Mouse (Mus musculus): Measurements from ENCODE around the gene Pde8b.

Gene Pde8b

DNA sequence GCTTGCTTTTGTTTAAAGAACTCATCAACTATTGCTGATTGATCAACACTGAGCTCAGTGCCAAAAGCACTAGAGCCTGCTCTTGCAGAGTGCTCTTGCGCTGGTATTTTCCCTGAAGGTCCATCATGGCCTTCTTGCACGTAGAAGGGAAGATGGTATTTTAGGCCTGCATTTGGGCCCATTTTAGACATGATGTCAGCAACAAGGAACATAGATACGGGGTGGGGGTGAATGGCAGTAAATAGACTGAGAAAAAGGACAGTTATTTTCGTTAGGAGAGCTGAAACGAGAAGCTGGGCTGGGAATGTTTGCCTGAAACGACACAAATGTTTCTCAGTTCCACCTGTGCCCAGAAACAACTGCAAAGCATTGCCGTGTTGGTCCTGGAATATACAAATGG, 91.2 kb downstream of the Pde8b start:
- Histone ChIP-seq H3K4me1 (replicated peaks; ENCODE audit: low read depth, low read length) (no peaks in the 10 kb centered on the region), H3K27me3 (ENCODE audit: insufficient read depth, low read length) (no peaks in the 10 kb centered on the region), H3K9me3 (ENCODE audit: low read length) (no peaks in the 10 kb centered on the region), H3K36me3 (ENCODE audit: insufficient read depth, low read length) (no peaks in the 10 kb centered on the region), H3K4me3 (replicated peaks; ENCODE audit: low read length) (no peak overlapping the region)
- TF ChIP-seq NANOG (IDR thresholded peaks at IDR 0.05; ENCODE audit: borderline replicate concordance, low read length) (no peak), CTCF (conservative IDR thresholded peaks at IDR 0.05; ENCODE audit: low read length) (no peak), POU5F1 (IDR thresholded peaks at IDR 0.05; ENCODE audit: borderline replicate concordance, low read length) (no peak)

- Histone ChIP-seq H3K36me3 (ENCODE audit: insufficient read depth, low read length) (no peaks in the 10 kb centered on the region), H3K4me1 (replicated peaks; ENCODE audit: low read depth, low read length) (no peaks in the 10 kb centered on the region), H3K9me3 (ENCODE audit: low read length) (peaks cover 13% of the 10 kb centered on the region), H3K27me3 (ENCODE audit: insufficient read depth, low read length) (no peaks in the 10 kb centered on the region), H3K4me3 (replicated peaks; ENCODE audit: low read length) (no peak overlapping the region)
- no peak for TF ChIP-seq POU5F1 (IDR thresholded peaks at IDR 0.05; ENCODE audit: borderline replicate concordance, low read length)
- TF ChIP-seq CTCF (conservative IDR thresholded peaks at IDR 0.05; ENCODE audit: low read length), result no peak
- TF ChIP-seq NANOG (IDR thresholded peaks at IDR 0.05; ENCODE audit: borderline replicate concordance, low read length), result no peak
Observed at GRCm38 (mm10) chr13:95144746-95145145, 105.4 kb downstream of the Pde8b start.

DNA sequence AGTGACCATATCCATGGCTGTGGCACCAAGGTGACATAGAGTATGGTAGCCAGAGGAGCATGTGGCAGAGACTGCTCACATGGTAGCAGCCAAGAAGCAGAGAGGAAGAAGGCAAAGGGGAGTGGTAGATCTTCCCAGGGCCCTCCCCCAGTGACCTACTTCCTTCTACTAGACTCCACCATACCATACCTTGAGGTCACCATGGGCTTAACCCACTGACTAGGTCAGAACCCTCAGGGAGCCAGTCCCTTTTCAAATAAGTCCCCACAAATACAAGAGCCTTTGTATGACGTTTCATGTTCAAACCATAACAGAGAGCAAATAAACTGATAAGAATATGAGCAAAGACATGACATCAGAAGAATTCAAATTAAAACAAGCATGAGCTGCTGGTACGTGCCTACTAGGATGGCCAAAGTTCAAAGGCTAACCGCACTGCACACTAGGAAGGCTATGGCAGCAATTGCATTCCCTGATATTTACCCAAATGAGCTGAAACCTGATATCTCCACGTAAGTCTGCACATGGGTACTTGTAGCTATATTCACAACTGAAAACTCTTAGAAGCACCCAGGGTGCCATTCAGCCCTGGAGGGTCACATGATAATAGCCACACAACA, 109.6 kb downstream of the Pde8b start:
- no peaks in the 10 kb centered on the region for H3K4me1 ChIP-seq (replicated peaks; ENCODE audit: low read depth, low read length)
- no peak overlapping the region for H3K4me3 ChIP-seq (replicated peaks; ENCODE audit: low read length)
- H3K27me3 ChIP-seq (ENCODE audit: insufficient read depth, low read length), result no peaks in the 10 kb centered on the region
- TF ChIP-seq POU5F1 (IDR thresholded peaks at IDR 0.05; ENCODE audit: borderline replicate concordance, low read length), result no peak
- TF ChIP-seq NANOG (IDR thresholded peaks at IDR 0.05; ENCODE audit: borderline replicate concordance, low read length), result no peak
- no peak for TF ChIP-seq CTCF (conservative IDR thresholded peaks at IDR 0.05; ENCODE audit: low read length)
- no peaks in the 10 kb centered on the region for H3K36me3 ChIP-seq (ENCODE audit: insufficient read depth, low read length)
- H3K9me3 ChIP-seq (ENCODE audit: low read length), result peaks cover 13% of the 10 kb centered on the region

GRCm38 (mm10) chr13:95135326-95136150, 114.6 kb downstream of the Pde8b start:
- Histone ChIP-seq H3K9me3 (ENCODE audit: low read length) (no peaks in the 10 kb centered on the region), H3K4me1 (replicated peaks; ENCODE audit: low read depth, low read length) (0 out of 2 replicates have a peak, but pooled peaks cover 4% of the 10 kb centered on the region), H3K36me3 (ENCODE audit: insufficient read depth, low read length) (no peaks in the 10 kb centered on the region), H3K4me3 (replicated peaks; ENCODE audit: low read length) (no peak overlapping the region), H3K27me3 (ENCODE audit: insufficient read depth, low read length) (no peaks in the 10 kb centered on the region)
- TF ChIP-seq POU5F1 (IDR thresholded peaks at IDR 0.05; ENCODE audit: borderline replicate concordance, low read length), result no peak
- TF ChIP-seq CTCF (conservative IDR thresholded peaks at IDR 0.05; ENCODE audit: low read length), result no peak
- no peak for TF ChIP-seq NANOG (IDR thresholded peaks at IDR 0.05; ENCODE audit: borderline replicate concordance, low read length)

- no peak overlapping the region for H3K4me3 ChIP-seq (replicated peaks; ENCODE audit: low read length)
Observed at GRCm38 (mm10) chr13:95131848-95132247, 118.3 kb downstream of the Pde8b start.

GRCm38 (mm10) chr13:95131041-95131440, 119.1 kb downstream of the Pde8b start:
- H3K4me1 ChIP-seq (replicated peaks; ENCODE audit: low read depth, low read length), result 0 out of 2 replicates have a peak, but pooled peaks cover 4% of the 10 kb centered on the region
- no peaks in the 10 kb centered on the region for H3K36me3 ChIP-seq (ENCODE audit: insufficient read depth, low read length)
- TF ChIP-seq NANOG (IDR thresholded peaks at IDR 0.05; ENCODE audit: borderline replicate concordance, low read length) (no peak), CTCF (conservative IDR thresholded peaks at IDR 0.05; ENCODE audit: low read length) (no peak), POU5F1 (IDR thresholded peaks at IDR 0.05; ENCODE audit: borderline replicate concordance, low read length) (no peak)
- H3K9me3 ChIP-seq (ENCODE audit: low read length), result no peaks in the 10 kb centered on the region
- no peak overlapping the region for H3K4me3 ChIP-seq (replicated peaks; ENCODE audit: low read length)
- H3K27me3 ChIP-seq (ENCODE audit: insufficient read depth, low read length), result no peaks in the 10 kb centered on the region

More at GRCm38 (mm10) chr13:95131848-95132247, 118.3 kb downstream of the Pde8b start:
- Histone ChIP-seq H3K27me3 (ENCODE audit: insufficient read depth, low read length) (no peaks in the 10 kb centered on the region), H3K36me3 (ENCODE audit: insufficient read depth, low read length) (no peaks in the 10 kb centered on the region), H3K9me3 (ENCODE audit: low read length) (no peaks in the 10 kb centered on the region), H3K4me1 (replicated peaks; ENCODE audit: low read depth, low read length) (0 out of 2 replicates have a peak, but pooled peaks cover 4% of the 10 kb centered on the region)
- TF ChIP-seq NANOG (IDR thresholded peaks at IDR 0.05; ENCODE audit: borderline replicate concordance, low read length), result no peak
- no peak for TF ChIP-seq CTCF (conservative IDR thresholded peaks at IDR 0.05; ENCODE audit: low read length)
- TF ChIP-seq POU5F1 (IDR thresholded peaks at IDR 0.05; ENCODE audit: borderline replicate concordance, low read length), result no peak

DNA sequence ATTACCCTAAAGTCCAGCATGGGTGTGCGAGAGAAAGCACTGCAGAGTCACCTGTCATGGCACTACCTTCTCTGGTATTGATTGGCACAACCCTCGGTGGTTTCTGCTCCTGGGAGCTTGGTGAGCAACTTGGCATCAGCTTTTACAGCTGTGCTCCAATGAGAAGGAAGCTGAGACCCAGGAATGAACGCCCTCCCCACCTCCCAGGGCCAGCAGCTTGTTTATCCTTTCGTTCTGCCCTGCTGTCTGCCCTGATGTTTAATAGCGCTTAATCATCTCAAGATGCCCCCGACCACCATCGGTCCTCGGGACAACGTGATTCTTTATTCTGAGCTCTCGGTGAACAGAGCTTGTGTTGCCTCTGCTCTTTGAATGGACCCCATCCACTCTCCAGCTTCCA, 122.8 kb downstream of the Pde8b start:
- Histone ChIP-seq H3K9me3 (ENCODE audit: low read length) (no peaks in the 10 kb centered on the region), H3K4me1 (replicated peaks; ENCODE audit: low read depth, low read length) (0 out of 2 replicates have a peak, but pooled peaks cover 4% of the 10 kb centered on the region), H3K4me3 (replicated peaks; ENCODE audit: low read length) (no peak overlapping the region), H3K36me3 (ENCODE audit: insufficient read depth, low read length) (no peaks in the 10 kb centered on the region), H3K27me3 (ENCODE audit: insufficient read depth, low read length) (no peaks in the 10 kb centered on the region)
- no peak for TF ChIP-seq NANOG (IDR thresholded peaks at IDR 0.05; ENCODE audit: borderline replicate concordance, low read length)
- TF ChIP-seq CTCF (conservative IDR thresholded peaks at IDR 0.05; ENCODE audit: low read length), result no peak
- no peak for TF ChIP-seq POU5F1 (IDR thresholded peaks at IDR 0.05; ENCODE audit: borderline replicate concordance, low read length)

DNA sequence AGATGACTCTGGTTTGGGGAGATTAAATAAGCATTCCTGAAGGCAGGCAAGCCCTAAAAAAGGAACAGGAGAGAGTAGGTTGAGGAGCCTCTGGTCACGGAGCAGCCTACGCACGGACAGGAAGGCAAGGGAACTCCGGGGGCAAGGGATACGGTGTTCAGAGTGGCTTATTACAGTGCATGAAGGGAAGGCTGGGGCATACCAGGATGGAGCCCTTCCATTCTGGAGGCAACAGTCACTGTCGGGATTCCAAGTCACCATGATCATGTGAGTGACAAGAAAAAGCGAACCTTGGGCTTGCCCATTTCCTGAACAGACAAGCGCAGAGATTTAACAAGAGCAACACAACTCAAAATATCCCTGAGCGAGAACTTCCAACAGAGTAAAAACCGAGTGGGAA, 123.3 kb downstream of the Pde8b start:
- H3K4me3 ChIP-seq (replicated peaks; ENCODE audit: low read length), result no peak overlapping the region
- no peaks in the 10 kb centered on the region for H3K9me3 ChIP-seq (ENCODE audit: low read length)
- 0 out of 2 replicates have a peak, but pooled peaks cover 3% of the 10 kb centered on the region for H3K4me1 ChIP-seq (replicated peaks; ENCODE audit: low read depth, low read length)
- TF ChIP-seq NANOG (IDR thresholded peaks at IDR 0.05; ENCODE audit: borderline replicate concordance, low read length), result no peak
- no peak for TF ChIP-seq POU5F1 (IDR thresholded peaks at IDR 0.05; ENCODE audit: borderline replicate concordance, low read length)
- no peak for TF ChIP-seq CTCF (conservative IDR thresholded peaks at IDR 0.05; ENCODE audit: low read length)
- no peaks in the 10 kb centered on the region for H3K27me3 ChIP-seq (ENCODE audit: insufficient read depth, low read length)
- no peaks in the 10 kb centered on the region for H3K36me3 ChIP-seq (ENCODE audit: insufficient read depth, low read length)
